In genomic region chr1:138958863-138959262, GRCm38 (mm10) we compare ENCODE assay signal across 21 mouse cellular contexts. TPM values are rescaled to one million over a fixed set of nuclear protein-coding genes. Genes with fewer than 3 reads are reported as not detected.
DNase-seq lines count a peak whose midpoint lies in the region; ATAC-seq and TF ChIP-seq lines count a peak whose summit lies in the region.
"Had no signal": no experiment of that assay in that cellular context is flagged by ENCODE, and none has a peak within 500 bp of the region (broad histone marks: within the 10 kb centered on the region; RNA-seq: fewer than 3 reads in every experiment).

No protein-coding gene starts in this region.

- peak; percentile 58 for DNase-seq in fat pad, adult 2 months (ENCODE audit: extremely low read depth, low read depth, low spot score)
- peak; percentile 62 for DNase-seq in gonadal fat pad, adult 2 months (ENCODE audit: low read depth)
- peak; percentile 3 for DNase-seq in induced T-regulatory cell, adult 2 months (ENCODE audit: low read depth)
- DNase-seq in stomach, postnatal 0 days (ENCODE audit: low spot score) = no peak
- no peak for DNase-seq in adrenal gland, adult 2 months
- no peak for DNase-seq in heart, postnatal 36 days
- DNase-seq in lung, postnatal 36 days = no peak
- DNase-seq in yolk sac, embryonic 10.5 days (ENCODE audit: low spot score) = no peak
- DNase-seq: adrenal gland, adult 8-10 months; adrenal gland, postnatal 10 days; adrenal gland, postnatal 14 days; adrenal gland, postnatal 25 days; adrenal gland, postnatal 36 days; B cell, adult 2 months; cerebellum, adult 11 months; cerebellum, adult 11-12 months; cerebellum, adult 18-20 months had no signal

- H3K4me1 ChIP-seq in stomach, postnatal 0 days (replicated peaks; ENCODE audit: control insufficient read depth, insufficient read depth) = no peaks in the 10 kb centered on the region

- TF ChIP-seq CTCF in stomach, postnatal 0 days (IDR thresholded peaks at IDR 0.05; ENCODE audit: low read depth) = no peak

- H3K27ac ChIP-seq in stomach, postnatal 0 days (replicated peaks) = no peak overlapping the region

- no peak for TF ChIP-seq EP300 in stomach, postnatal 0 days (optimal IDR thresholded peaks at IDR 0.05)

- 63% methylated on average over 3 of the region's 3 CpGs for WGBS in stomach, postnatal 0 days

- ATAC-seq in stomach, postnatal 0 days (ENCODE audit: low FRiP score, low TSS enrichment) = 0 out of 2 replicates have a peak, but pooled peaks have one; percentile 16
- ATAC-seq: activated CD4-positive, CD25-positive, alpha-beta regulatory T cell, adult 4 months; CD4-positive, CD25-positive, alpha-beta regulatory T cell, adult 4 months; Patski had no signal

- H3K9me3 ChIP-seq in stomach, postnatal 0 days (ENCODE audit: control insufficient read depth, low read length) = no peaks in the 10 kb centered on the region
- H3K9me3 ChIP-seq: G1E had no signal

- no peak overlapping the region for H3K9ac ChIP-seq in stomach, postnatal 0 days (ENCODE audit: low read length)

- H3K36me3 ChIP-seq in stomach, postnatal 0 days (ENCODE audit: control insufficient read depth, insufficient read depth, low read length) = no peaks in the 10 kb centered on the region
- H3K36me3 ChIP-seq: G1E had no signal

- H3K4me2 ChIP-seq in stomach, postnatal 0 days (replicated peaks; ENCODE audit: low read depth) = no peak overlapping the region

- no peaks in the 10 kb centered on the region for H3K27me3 ChIP-seq in stomach, postnatal 0 days (ENCODE audit: control insufficient read depth, insufficient read depth, low read length)
- H3K27me3 ChIP-seq: Patski had no signal

- intact Hi-C loops in heart, postnatal 36 days (cut with DNase I) = no loop called here

- no peak overlapping the region for H3K4me3 ChIP-seq in stomach, postnatal 0 days (ENCODE audit: low read depth, low read length)

RNA-seq across cellular contexts. Expression of gene Dennd1b, which starts 4.4 kb away (rescaled TPM):
- polyA plus RNA-seq in gonadal fat pad, adult 2 months (2012; rRNA removed) = 7.1 and 8.4 TPM in 2 replicates
- 10.4 and 10.7 TPM in 2 replicates for polyA plus RNA-seq in stomach, postnatal 0 days (2015; fragmentation: Nextera tagmentation; extraction: Ambion mirVana)
- 10 to 100 TPM; 22.0 to 26.3 TPM for total RNA-seq in adrenal gland, adult 2 months (2021)
- polyA plus RNA-seq in adrenal gland, adult 2 months (2012; rRNA removed) = 3.3 and 3.4 TPM in 2 replicates
- total RNA-seq in heart, postnatal 36 days (2021) = 10 to 100 TPM; 19.8 to 20.8 TPM

Comparison
In these comparisons a context has a peak if more than half of its experiments do, and no peak if none do; other contexts are left out.
1. DNase-seq: peak in fat pad, adult 2 months (single experiment), gonadal fat pad, adult 2 months (single experiment) and induced T-regulatory cell, adult 2 months (single experiment); none in stomach, postnatal 0 days (single experiment), adrenal gland, adult 2 months (single experiment), heart, postnatal 36 days (0 of 2), lung, postnatal 36 days (single experiment) and yolk sac, embryonic 10.5 days (single experiment).